Mouse (Mus musculus): Measurements from ENCODE around the gene Lmo4.

GRCm38 (mm10) chr3:144166439-144167155, 38.4 kb downstream of the Lmo4 start:
- TF ChIP-seq CTCF (IDR thresholded peaks at IDR 0.05), result no peak
- no peak for TF ChIP-seq EP300 (IDR thresholded peaks at IDR 0.05)

Data from lung, postnatal 0 days (tissue).